Mouse (Mus musculus): ENCODE results near the gene Vmn2r48.
"Not testable (repeated sequence)": the region's sequence is repeated elsewhere in the genome, so short reads cannot be mapped to it uniquely, and the experiment has no call there.

The Vmn2r48 gene

DNA sequence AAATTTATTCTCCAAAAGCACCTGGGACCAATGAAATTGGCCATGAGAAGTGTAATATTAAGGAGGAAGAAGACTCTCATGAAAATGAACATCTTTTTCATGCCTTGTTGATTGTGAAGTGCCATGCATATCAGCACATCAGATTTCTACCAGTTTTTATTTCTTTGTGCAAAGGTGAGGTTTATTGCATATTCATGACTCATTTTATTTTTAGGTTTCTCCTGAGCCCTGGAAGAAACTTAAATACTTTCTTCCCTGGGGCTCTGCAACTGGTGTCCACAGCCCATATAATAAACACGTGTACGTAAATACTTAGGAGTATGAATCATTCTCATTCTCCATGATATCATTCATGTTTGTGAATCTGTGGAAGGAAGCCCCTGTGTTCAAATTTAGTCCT, at the start of gene Vmn2r48:
TSS of gene Vmn2r48 (minus strand) at position 101 of the 400 bp plus-strand sequence.
- not testable (repeated sequence) for DNase-seq (ENCODE audit: low read depth, low spot score)

DNA sequence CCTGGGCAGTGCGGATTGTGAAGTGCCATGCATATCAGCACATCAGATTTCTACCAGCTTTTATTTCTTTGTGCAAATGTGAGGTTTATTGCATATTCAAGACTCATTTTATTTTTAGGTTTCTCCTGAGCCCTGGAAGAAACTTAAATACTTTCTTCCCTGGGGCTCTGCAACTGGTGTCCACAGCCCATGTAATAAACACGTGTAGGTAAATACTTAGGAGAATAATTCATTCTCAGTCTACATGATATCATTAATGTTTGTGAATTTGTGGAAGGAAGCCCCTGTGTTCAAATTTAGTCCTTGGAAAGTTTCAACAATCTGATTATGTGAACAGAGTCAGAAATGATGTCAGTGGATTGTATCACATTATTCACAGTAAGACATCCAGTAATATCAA, 38.8 kb upstream of the Vmn2r48 start, which contains the start of gene Vmn2r49:
TSS of gene Vmn2r49 (minus strand) at position 101 of the 400 bp plus-strand sequence.
- not testable (repeated sequence) for DNase-seq (ENCODE audit: low read depth, low spot score)

Data from mesoderm, embryonic 11.5 days (tissue).